Mouse (Mus musculus) ES-E14 (cell line): Measurements from ENCODE around the gene Lrrc19. TPM values are rescaled to one million over a fixed set of nuclear protein-coding genes. Genes with fewer than 3 reads are reported as not detected.

ENCODE experiments used
- DNase-seq: peaks from one replicate; pipeline ENCODE4 v3.0.0-alpha.2; 2013; ENCODE audit warnings: low read depth, low spot score
- H3K27ac ChIP-seq: 2 replicates; pipeline ENCODE4 v1.5.1; 2012; ENCODE audit warnings: low read depth, mild to moderate bottlenecking, low read length, moderate library complexity, mixed read lengths; ENCODE audit not compliant: poor library complexity, insufficient read depth, severe bottlenecking
- H3K36me3 ChIP-seq: 2 replicates; pipeline ENCODE4 v1.6.1; 2012; ENCODE audit warnings: mild to moderate bottlenecking, low read length, moderate library complexity, mixed read lengths; ENCODE audit not compliant: control insufficient read depth, poor library complexity, insufficient read depth, severe bottlenecking
- H3K4me1 ChIP-seq, 2 experiments: fragments of 150-350 bp in 1 of 2; sonication (generic) in 1 of 2; 2 replicates each; pipeline ENCODE4 v1.6.1; 2012; ENCODE audit warnings: low read length in 2 of 2, mild to moderate bottlenecking in 1 of 2, mixed read lengths in 1 of 2; ENCODE audit not compliant: control insufficient read depth in 2 of 2, insufficient read depth in 2 of 2, poor library complexity in 1 of 2
- H3K4me3 ChIP-seq, 2 experiments: fragments of 150-350 bp in 1 of 2; sonication (generic) in 1 of 2; 2 replicates each; pipeline ENCODE4 v1.5.1; 2012; ENCODE audit warnings: low read length in 2 of 2, low read depth in 1 of 2, mild to moderate bottlenecking in 1 of 2, mixed read lengths in 1 of 2; ENCODE audit not compliant: insufficient read depth in 1 of 2, poor library complexity in 1 of 2, severe bottlenecking in 1 of 2
- H3K9ac ChIP-seq: 2 replicates; pipeline ENCODE4 v1.6.1; 2012; ENCODE audit warnings: low read depth, mild to moderate bottlenecking, low read length, mixed read lengths; ENCODE audit not compliant: poor library complexity, insufficient read depth, severe bottlenecking
- H3K9me3 ChIP-seq: fragments of 150-350 bp; sonication (generic); 2 replicates; pipeline ENCODE4 v1.6.1; 2012; ENCODE audit warnings: low read depth, mild to moderate bottlenecking, low read length; ENCODE audit not compliant: control insufficient read depth, insufficient read depth
- CHD2 ChIP-seq: IDR thresholded peaks from 2 replicates; pipeline ENCODE4 v1.6.1; 2014; ENCODE audit warnings: mild to moderate bottlenecking, low read depth, low read length, inconsistent platforms
- HCFC1 ChIP-seq: IDR thresholded peaks from 2 replicates; pipeline ENCODE4 v1.6.1; 2012; ENCODE audit warnings: low read length, inconsistent platforms, borderline replicate concordance; ENCODE audit not compliant: insufficient read depth
- MAFK ChIP-seq: IDR thresholded peaks from 2 replicates; pipeline ENCODE4 v1.6.1; 2014; ENCODE audit warnings: mild to moderate bottlenecking, low read depth, low read length, inconsistent platforms; ENCODE audit not compliant: insufficient read depth
- ZC3H11A ChIP-seq: IDR thresholded peaks from 2 replicates; pipeline ENCODE4 v1.6.1; 2012; ENCODE audit warnings: low read depth, mild to moderate bottlenecking, inconsistent platforms, low read length, borderline replicate concordance
- ZNF384 ChIP-seq: IDR thresholded peaks from 2 replicates; pipeline ENCODE4 v1.6.1; 2012; ENCODE audit warnings: low read depth, low read length, inconsistent platforms
- in situ Hi-C, 2 experiments: fragments of 600-800 bp; cut with MboI; formaldehyde crosslinking; loops; one replicate each; pipeline ENCODE4 v1.15.1; 2025; ENCODE audit warnings: low sequenced_read_pairs in 2 of 2, inconsistent platforms in 1 of 2; ENCODE audit not compliant: unreplicated experiment in 2 of 2
- total RNA-seq: library from RNA; depleted of rRNA; stranded (reverse); fragments of 300-350 nt; gene quantifications from 2 replicates; pipeline ENCODE4 v1.2.3, GENCODE M21; 2012

The Lrrc19 gene
- total RNA-seq, 1 experiment: 0.09 TPM

- TF ChIP-seq ZNF384 (no peak), CHD2 (no peak), MAFK (no peak), HCFC1 (no peak), ZC3H11A (no peak)
- in situ Hi-C loops: no loop called here
- Histone ChIP-seq H3K27ac (no peak overlapping the region), H3K4me1 (no peaks in the 10 kb centered on the region), H3K36me3 (no peaks in the 10 kb centered on the region; the same call in 1 of the 2 replicates), H3K9me3 (no peaks in the 10 kb centered on the region), H3K4me3 (no peak overlapping the region), H3K9ac (no peak overlapping the region)
- DNase-seq: no peak
These were observed 44.4 kb downstream of the Lrrc19 start for GRCm38 (mm10) chr4:94605591-94605990.

- no peaks in the 10 kb centered on the region; the same call in 1 of the 2 replicates for H3K36me3 ChIP-seq
- no peak overlapping the region for H3K4me3 ChIP-seq
- H3K4me1 ChIP-seq: no peaks in the 10 kb centered on the region
- H3K27ac ChIP-seq: no peak overlapping the region
- H3K9me3 ChIP-seq: no peaks in the 10 kb centered on the region
- peak overlapping the region; percentile 43; the same call in 1 of the 2 replicates for H3K9ac ChIP-seq
- DNase-seq: no peak
- TF ChIP-seq HCFC1 (no peak), MAFK (no peak)
- in situ Hi-C loops: no loop called here
These were observed 45.4 kb downstream of the Lrrc19 start for GRCm38 (mm10) chr4:94604452-94605019.

GRCm38 (mm10) chr4:94603031-94603629 is 46.8 kb downstream of the Lrrc19 start, which contains the start of gene Plaa:
Gene Plaa (minus strand): TSS chr4:94603244.
- peak; percentile 80 for DNase-seq
- H3K9me3 ChIP-seq: no peaks in the 10 kb centered on the region
- H3K4me3 ChIP-seq: peak within 1 kb of the TSS; percentile 76 to 91
- no peaks in the 10 kb centered on the region for H3K4me1 ChIP-seq
- peak within 1 kb of the TSS; percentile 88 for H3K9ac ChIP-seq
- no peaks in the 10 kb centered on the region; the same call in 1 of the 2 replicates for H3K36me3 ChIP-seq
- peak within 1 kb of the TSS; percentile 71 for H3K27ac ChIP-seq
- in situ Hi-C loops: no loop called here
- no peak for TF ChIP-seq ZC3H11A
- TF ChIP-seq ZNF384: no peak
- peak; percentile 90 for TF ChIP-seq HCFC1
- TF ChIP-seq CHD2: no peak
- peak; percentile 44; the same call in 1 of the 2 replicates for TF ChIP-seq MAFK

GRCm38 (mm10) chr4:94602496-94603030 is 47.4 kb downstream of the Lrrc19 start:
- H3K4me3 ChIP-seq: peak overlapping the region; percentile 76 to 91
- peak overlapping the region; percentile 88 for H3K9ac ChIP-seq
- no peaks in the 10 kb centered on the region; the same call in 1 of the 2 replicates for H3K36me3 ChIP-seq
- DNase-seq: peak; percentile 24
- H3K27ac ChIP-seq: peak overlapping the region; percentile 48
- TF ChIP-seq HCFC1 (no peak), MAFK (no peak), ZNF384 (no peak), ZC3H11A (no peak), CHD2 (no peak)
- in situ Hi-C loops: no loop called here
- H3K4me1 ChIP-seq: no peaks in the 10 kb centered on the region; a peak in 1 of 4 replicates
- H3K9me3 ChIP-seq: no peaks in the 10 kb centered on the region
